Mouse (Mus musculus) cortical plate, adult 2 months (tissue): ENCODE results near the gene Fat2. TPM values are rescaled to one million over a fixed set of nuclear protein-coding genes. Genes with fewer than 3 reads are reported as not detected.

Experiments
- H3K27ac ChIP-seq: fragments of 200-500 bp; 2 replicates; pipeline ENCODE4 v1.5.1; 2012; ENCODE audit warnings: low read length, control low read depth, inconsistent platforms; ENCODE audit not compliant: insufficient read depth
- H3K4me1 ChIP-seq: fragments of 200-500 bp; 2 replicates; pipeline ENCODE4 v1.6.1; 2011; ENCODE audit warnings: low read length; ENCODE audit not compliant: control insufficient read depth, insufficient read depth
- H3K4me3 ChIP-seq: fragments of 200-500 bp; 2 replicates; pipeline ENCODE4 v1.5.1; 2011; ENCODE audit warnings: mild to moderate bottlenecking, low read length, control low read depth; ENCODE audit not compliant: insufficient read depth
- CTCF ChIP-seq: fragments of 200-500 bp; IDR thresholded peaks from 2 replicates; pipeline ENCODE4 v1.5.1; 2011; ENCODE audit warnings: mild to moderate bottlenecking, control low read depth, low read length; ENCODE audit not compliant: insufficient read depth; ENCODE audit errors: extremely low read depth
- POLR2A ChIP-seq: fragments of 200-500 bp; IDR thresholded peaks from 2 replicates; pipeline ENCODE4 v1.6.1; 2011; ENCODE audit warnings: mild to moderate bottlenecking, low read length, control low read depth; ENCODE audit not compliant: insufficient read depth; ENCODE audit errors: extremely low read depth
- polyA plus RNA-seq: library from polyadenylated mRNA; depleted of rRNA; stranded (reverse); fragments of >200 nt; gene quantifications from 2 replicates; pipeline ENCODE4 v1.2.3, GENCODE M21; 2012

Fat2 gene
- polyA plus RNA-seq, 1 experiment: 0.06 TPM

- Histone ChIP-seq H3K4me3 (no peak overlapping the region), H3K27ac (no peak overlapping the region), H3K4me1 (no peaks in the 10 kb centered on the region)
- TF ChIP-seq POLR2A: no peak
- TF ChIP-seq CTCF: no peak
Measured at GRCm38 (mm10) chr11:55329868-55330772, 6.2 kb downstream of the Fat2 start.

- no peak for TF ChIP-seq POLR2A
- TF ChIP-seq CTCF: no peak
- H3K4me3 ChIP-seq: no peak overlapping the region
- H3K4me1 ChIP-seq: no peaks in the 10 kb centered on the region
- H3K27ac ChIP-seq: no peak overlapping the region
Measured at GRCm38 (mm10) chr11:55327558-55328409, 8.6 kb downstream of the Fat2 start.

GRCm38 (mm10) chr11:55327111-55327510 is 9.3 kb downstream of the Fat2 start:
- no peak overlapping the region for H3K4me3 ChIP-seq
- TF ChIP-seq CTCF (no peak), POLR2A (no peak)
- H3K27ac ChIP-seq: no peak overlapping the region
- no peaks in the 10 kb centered on the region for H3K4me1 ChIP-seq

- TF ChIP-seq CTCF (no peak), POLR2A (no peak)
- no peak overlapping the region for H3K27ac ChIP-seq
- H3K4me1 ChIP-seq: no peaks in the 10 kb centered on the region
- H3K4me3 ChIP-seq: no peak overlapping the region
Measured at GRCm38 (mm10) chr11:55326211-55326610, 10.2 kb downstream of the Fat2 start.

- TF ChIP-seq POLR2A: no peak
- TF ChIP-seq CTCF: no peak
- H3K4me3 ChIP-seq: no peak overlapping the region
- no peak overlapping the region for H3K27ac ChIP-seq
- no peaks in the 10 kb centered on the region for H3K4me1 ChIP-seq
Measured at GRCm38 (mm10) chr11:55323854-55324253, 12.5 kb downstream of the Fat2 start.

GRCm38 (mm10) chr11:55320990-55321389 is 15.4 kb downstream of the Fat2 start:
- Histone ChIP-seq H3K4me3 (no peak overlapping the region), H3K4me1 (no peaks in the 10 kb centered on the region), H3K27ac (no peak overlapping the region)
- TF ChIP-seq POLR2A (no peak), CTCF (no peak)

GRCm38 (mm10) chr11:55315966-55316365 is 20.4 kb downstream of the Fat2 start:
- Histone ChIP-seq H3K27ac (no peak overlapping the region), H3K4me1 (no peaks in the 10 kb centered on the region), H3K4me3 (no peak overlapping the region)
- TF ChIP-seq CTCF (no peak), POLR2A (no peak)

- H3K27ac ChIP-seq: no peak overlapping the region
Measured at GRCm38 (mm10) chr11:55314704-55315047, 21.7 kb downstream of the Fat2 start.

GRCm38 (mm10) chr11:55313768-55314703 is 22.3 kb downstream of the Fat2 start:
- H3K4me3 ChIP-seq: no peak overlapping the region
- H3K27ac ChIP-seq: no peak overlapping the region
- TF ChIP-seq CTCF: no peak
- TF ChIP-seq POLR2A: no peak
- no peaks in the 10 kb centered on the region for H3K4me1 ChIP-seq

More at GRCm38 (mm10) chr11:55314704-55315047, 21.7 kb downstream of the Fat2 start:
- no peaks in the 10 kb centered on the region for H3K4me1 ChIP-seq
- no peak overlapping the region for H3K4me3 ChIP-seq
- TF ChIP-seq POLR2A: no peak
- TF ChIP-seq CTCF: no peak
